Mouse (Mus musculus) intestine, embryonic 14.5 days (tissue): ENCODE data around the gene Scn7a. TPM values are rescaled to one million over a fixed set of nuclear protein-coding genes. Genes with fewer than 3 reads are reported as not detected.

Source experiments
- ATAC-seq: fragments of 200-750 bp; cut with Nextera tagmentation; replicated peaks from 2 replicates; pipeline ENCODE4 v1.8.0; 2017; ENCODE audit warnings: low read depth, moderate number of reproducible peaks, moderate TSS enrichment, moderate library complexity; ENCODE audit not compliant: low FRiP score, low TSS enrichment
- DNase-seq: peaks from one replicate; pipeline ENCODE4 v3.0.0-alpha.2; 2018; ENCODE audit warnings: low spot score
- H3K27ac ChIP-seq: fragments of 300-500 bp; sonication (generic); 2 replicates; pipeline ENCODE4 v1.5.1; 2014; ENCODE audit warnings: low read depth, mild to moderate bottlenecking, control low read depth
- H3K27me3 ChIP-seq: fragments of 300-500 bp; sonication (generic); replicated peaks from 2 replicates; pipeline ENCODE4 v1.6.1; 2014; ENCODE audit warnings: low read length, control low read depth; ENCODE audit not compliant: control insufficient read depth, insufficient read depth
- H3K36me3 ChIP-seq: fragments of 300-500 bp; sonication (generic); 2 replicates; pipeline ENCODE4 v1.6.1; 2014; ENCODE audit warnings: low read length, control low read depth; ENCODE audit not compliant: control insufficient read depth, insufficient read depth
- H3K4me1 ChIP-seq: fragments of 300-500 bp; sonication (generic); replicated peaks from 2 replicates; pipeline ENCODE4 v1.6.1; 2014; ENCODE audit warnings: low read length, control low read depth, mixed read lengths; ENCODE audit not compliant: control insufficient read depth, insufficient read depth
- H3K4me2 ChIP-seq: fragments of 300-500 bp; sonication (generic); 2 replicates; pipeline ENCODE4 v1.6.1; 2014; ENCODE audit warnings: low read length
- H3K4me3 ChIP-seq: fragments of 300-500 bp; sonication (generic); 2 replicates; pipeline ENCODE4 v1.5.1; 2014; ENCODE audit warnings: low read depth, low read length, control low read depth, mixed read lengths
- H3K9ac ChIP-seq: fragments of 300-500 bp; sonication (generic); 2 replicates; pipeline ENCODE4 v1.6.1; 2014; ENCODE audit warnings: mild to moderate bottlenecking, low read length
- H3K9me3 ChIP-seq: fragments of 300-500 bp; sonication (generic); 2 replicates; pipeline ENCODE4 v1.6.1; 2016; ENCODE audit warnings: low read length, control low read depth; ENCODE audit not compliant: control insufficient read depth
- WGBS: fragments of 180-500 bp; shearing (Covaris S2); extraction: QIAGEN DNeasy Blood & Tissue Kit; methylation state at CpG from one replicate; pipeline ENCODE4 v1.1.7; 2014; 5-methylcytosine and 5-hydroxymethylcytosine counted together
- polyA plus RNA-seq: library from polyadenylated mRNA; unstranded; fragments of >200 nt; fragmentation: Nextera tagmentation; extraction: Ambion mirVana; gene quantifications from 2 replicates; pipeline ENCODE4 v1.2.1, GENCODE M21; 2014

Scn7a gene
- polyA plus RNA-seq, 1 experiment from 2014 or later: 0.18 TPM

DNA sequence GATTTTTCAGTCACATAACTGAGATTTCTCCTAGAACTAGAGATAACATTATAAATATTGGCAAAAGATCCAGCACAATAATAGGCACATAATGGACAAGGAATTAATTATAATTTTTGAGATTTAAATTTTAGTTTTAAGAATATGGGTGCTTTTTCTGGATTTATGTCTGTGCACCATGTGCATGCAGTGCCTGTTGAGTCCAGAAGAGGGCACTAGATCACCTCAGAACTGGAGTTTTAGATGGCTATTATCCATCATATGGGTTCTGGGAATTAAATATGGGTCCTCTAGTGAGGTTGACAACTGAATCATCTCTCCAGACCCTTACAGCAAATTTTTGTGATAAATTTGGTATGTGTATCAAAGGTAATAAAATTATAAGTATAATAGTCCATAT, 21.8 kb downstream of the Scn7a start:
- Histone ChIP-seq H3K36me3 (no peaks in the 10 kb centered on the region), H3K4me1 (no peaks in the 10 kb centered on the region), H3K4me2 (no peak overlapping the region), H3K27ac (no peak overlapping the region), H3K9me3 (no peaks in the 10 kb centered on the region), H3K4me3 (no peak overlapping the region), H3K9ac (no peak overlapping the region), H3K27me3 (no peaks in the 10 kb centered on the region)
- no peak for DNase-seq
- ATAC-seq: no peak

DNA sequence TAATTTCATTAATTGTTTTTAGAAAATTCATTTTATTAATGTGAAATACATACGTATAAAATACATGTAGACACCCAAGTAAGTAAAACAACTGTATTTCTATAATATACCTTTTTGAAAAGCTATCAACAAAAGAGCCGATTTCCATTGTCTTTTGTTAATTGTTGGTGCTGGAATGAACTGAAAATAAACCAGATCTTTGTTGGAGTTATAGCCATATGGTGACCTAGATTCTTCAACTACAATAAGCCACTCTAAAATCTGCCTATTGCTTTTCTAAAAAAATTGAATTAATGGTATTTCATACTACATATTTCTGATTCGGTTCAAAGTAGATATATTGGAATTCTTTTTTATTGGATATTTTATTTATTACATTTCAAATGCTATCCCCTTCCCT, 56.7 kb downstream of the Scn7a start:
- no peaks in the 10 kb centered on the region for H3K27me3 ChIP-seq
- no peak for ATAC-seq
- no peak overlapping the region for H3K4me2 ChIP-seq
- whole genome bisulfite sequencing: 92% methylated on average over 3 of the region's 3 CpGs
- no peaks in the 10 kb centered on the region for H3K36me3 ChIP-seq
- H3K9ac ChIP-seq: no peak overlapping the region
- no peak for DNase-seq
- H3K27ac ChIP-seq: no peak overlapping the region
- no peaks in the 10 kb centered on the region for H3K4me1 ChIP-seq
- H3K9me3 ChIP-seq: no peaks in the 10 kb centered on the region
- H3K4me3 ChIP-seq: no peak overlapping the region

DNA sequence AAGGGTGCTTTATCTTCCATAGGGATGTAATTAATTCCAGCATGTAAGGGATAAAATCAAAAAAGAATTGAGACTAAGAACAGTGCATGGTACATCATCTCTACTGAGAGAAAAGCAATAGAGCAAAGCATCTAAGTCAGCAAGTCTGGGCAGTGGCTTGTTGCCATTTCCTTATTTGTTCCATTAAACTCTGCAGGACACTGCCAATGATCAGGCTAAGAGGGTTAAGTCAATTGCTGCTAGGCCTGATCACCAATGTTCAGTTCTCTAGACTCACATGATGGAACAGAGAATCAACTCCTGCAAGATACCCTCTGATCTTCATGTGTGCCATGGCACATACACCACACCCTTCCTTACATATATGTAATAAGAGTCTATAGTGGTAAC, 57.1 kb downstream of the Scn7a start:
- Histone ChIP-seq H3K4me1 (no peaks in the 10 kb centered on the region), H3K4me3 (no peak overlapping the region), H3K9ac (no peak overlapping the region), H3K9me3 (no peaks in the 10 kb centered on the region), H3K27me3 (no peaks in the 10 kb centered on the region), H3K4me2 (no peak overlapping the region), H3K27ac (no peak overlapping the region), H3K36me3 (no peaks in the 10 kb centered on the region)
- DNase-seq: no peak
- no peak for ATAC-seq

DNA sequence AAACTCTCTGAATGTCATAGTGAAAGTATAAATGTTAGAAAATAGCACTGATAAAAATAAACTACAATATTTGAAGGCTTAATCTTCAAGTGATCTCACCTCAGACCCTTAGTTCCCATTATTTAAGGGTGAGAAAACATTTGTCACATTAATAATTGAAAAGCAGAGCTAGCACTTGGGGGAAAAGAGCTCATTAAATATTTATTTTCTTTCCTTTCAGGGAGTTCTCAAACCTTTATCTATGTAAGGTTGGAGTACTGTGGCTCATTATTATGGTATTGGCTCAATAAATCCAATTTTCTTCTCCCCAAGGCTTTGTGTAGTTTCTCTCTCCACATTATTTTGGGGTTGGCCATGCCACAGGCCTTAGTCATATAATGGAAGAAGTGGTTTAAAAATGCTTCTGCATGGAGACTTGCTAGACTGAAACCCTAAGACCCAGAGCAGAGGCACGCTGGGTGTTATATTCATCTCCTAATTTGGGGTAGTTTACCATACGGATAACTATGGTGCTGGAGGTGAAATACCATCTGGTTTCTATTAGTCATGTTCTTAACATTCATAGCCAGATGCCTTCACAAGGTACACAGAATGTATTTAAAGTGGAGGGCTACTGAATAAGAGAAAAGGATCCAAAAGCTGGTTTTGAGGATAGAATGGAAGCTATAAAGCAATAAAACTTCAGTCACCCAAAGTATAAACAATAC, 57.7 kb downstream of the Scn7a start:
- Histone ChIP-seq H3K9ac (no peak overlapping the region), H3K4me2 (no peak overlapping the region), H3K27ac (no peak overlapping the region), H3K9me3 (no peaks in the 10 kb centered on the region), H3K4me3 (no peak overlapping the region), H3K27me3 (no peaks in the 10 kb centered on the region), H3K4me1 (no peaks in the 10 kb centered on the region), H3K36me3 (no peaks in the 10 kb centered on the region)
- no peak for DNase-seq
- ATAC-seq: no peak
- 67% methylated on average over 2 of the region's 2 CpGs for whole genome bisulfite sequencing

DNA sequence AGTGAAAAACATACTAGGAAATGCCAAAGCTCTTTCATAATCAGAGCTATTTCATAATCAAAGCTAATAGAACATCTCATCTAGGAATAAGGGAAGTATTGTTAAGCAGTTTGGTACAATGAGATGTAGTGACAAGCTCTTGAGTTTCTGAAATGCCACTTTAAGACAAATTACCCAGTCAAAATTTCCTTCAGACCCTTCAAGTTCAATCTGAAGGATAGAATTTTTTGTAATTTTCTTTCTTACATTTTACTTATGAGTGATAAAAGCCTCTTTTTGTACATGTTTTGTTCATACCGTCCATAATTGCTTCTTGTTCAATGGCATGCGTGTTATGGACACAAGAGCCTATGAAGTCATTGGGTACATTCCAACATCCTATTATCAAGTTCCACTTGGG, 72.6 kb downstream of the Scn7a start:
- H3K36me3 ChIP-seq: no peaks in the 10 kb centered on the region
- no peak for ATAC-seq

DNA sequence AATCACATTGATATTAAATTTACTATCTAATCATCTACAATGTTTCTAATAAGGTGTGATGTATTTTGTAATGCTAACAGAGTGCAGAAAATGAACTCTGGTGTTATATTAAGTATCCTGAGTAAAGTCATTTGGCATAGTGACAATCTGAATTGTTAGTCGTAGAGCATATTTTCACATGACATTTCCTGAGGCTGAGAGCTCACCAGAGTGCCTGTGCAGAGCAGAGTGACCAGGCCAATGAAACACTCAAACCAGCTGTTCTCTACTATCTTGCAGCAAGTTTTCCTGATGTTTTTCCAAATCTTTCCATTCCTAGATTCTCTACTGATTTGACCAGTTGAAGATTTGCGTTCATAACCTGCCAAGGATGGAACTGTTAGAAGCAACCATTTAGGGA, 92.4 kb downstream of the Scn7a start:
- 81% methylated on average over 2 of the region's 2 CpGs for WGBS
- DNase-seq (no peak), ATAC-seq (no peak)
- Histone ChIP-seq H3K4me3 (no peak overlapping the region), H3K9ac (no peak overlapping the region), H3K27me3 (no peaks in the 10 kb centered on the region), H3K27ac (no peak overlapping the region), H3K9me3 (no peaks in the 10 kb centered on the region), H3K4me1 (no peaks in the 10 kb centered on the region), H3K4me2 (no peak overlapping the region), H3K36me3 (no peaks in the 10 kb centered on the region)

More for the DNA sequence above, 72.6 kb downstream of the Scn7a start:
- Histone ChIP-seq H3K9ac (no peak overlapping the region), H3K9me3 (no peaks in the 10 kb centered on the region), H3K27me3 (no peaks in the 10 kb centered on the region), H3K4me2 (no peak overlapping the region), H3K4me3 (no peak overlapping the region), H3K27ac (no peak overlapping the region), H3K4me1 (no peaks in the 10 kb centered on the region)
- WGBS: 89% methylated on average over 2 of the region's 2 CpGs
- DNase-seq: no peak

DNA sequence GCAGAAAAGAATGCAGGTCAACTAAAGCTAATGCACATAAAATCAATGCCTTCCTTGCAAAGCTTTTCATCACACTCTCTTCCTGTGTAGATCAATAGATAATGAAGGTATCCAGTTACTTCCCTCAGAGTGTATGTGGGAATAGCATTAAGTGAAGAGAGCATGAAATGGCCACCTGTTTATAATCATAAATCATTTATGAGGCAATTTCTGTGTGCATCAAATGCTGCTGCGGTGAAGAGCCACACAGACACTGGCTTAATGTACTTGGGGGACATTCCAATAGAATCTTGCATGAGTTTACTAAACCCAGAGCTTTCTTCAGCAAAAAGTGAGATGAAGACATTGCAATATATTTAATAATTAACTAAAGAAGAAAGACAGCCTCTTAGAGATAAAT, 122.7 kb downstream of the Scn7a start:
- H3K9ac ChIP-seq: no peak overlapping the region
- no peaks in the 10 kb centered on the region for H3K4me1 ChIP-seq
- H3K36me3 ChIP-seq: no peaks in the 10 kb centered on the region
- no peaks in the 10 kb centered on the region for H3K9me3 ChIP-seq
- DNase-seq: no peak
- H3K4me3 ChIP-seq: no peak overlapping the region
- no peaks in the 10 kb centered on the region for H3K27me3 ChIP-seq
- no peak overlapping the region for H3K27ac ChIP-seq
- H3K4me2 ChIP-seq: no peak overlapping the region
- ATAC-seq: no peak
- 73% methylated on average over 1 of the region's 1 CpGs for WGBS

DNA sequence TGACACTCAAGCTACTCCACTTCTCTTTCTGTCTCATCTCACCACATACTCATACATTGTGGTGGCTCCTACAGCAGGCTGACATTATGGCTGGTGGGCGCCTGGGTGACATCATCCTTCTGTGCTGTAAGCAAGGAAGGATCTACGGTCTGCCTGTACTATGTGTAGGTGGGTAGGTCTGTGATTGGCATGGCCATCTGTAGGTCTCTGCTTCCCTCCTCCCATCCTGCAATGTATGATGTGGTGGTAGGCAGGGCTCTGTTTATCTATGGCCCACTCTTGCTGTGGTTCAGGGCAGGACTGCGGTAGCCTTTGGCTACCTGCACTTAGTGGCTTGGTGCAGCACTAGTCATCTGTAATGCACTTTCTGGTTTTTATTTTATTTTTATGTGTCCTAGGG, 128.3 kb downstream of the Scn7a start:
- ATAC-seq (no peak), DNase-seq (no peak)
- H3K4me2 ChIP-seq: no peak overlapping the region
- H3K9ac ChIP-seq: no peak overlapping the region
- no peak overlapping the region for H3K27ac ChIP-seq
- WGBS: 90% methylated on average over 3 of the region's 3 CpGs
- H3K27me3 ChIP-seq: no peaks in the 10 kb centered on the region
- H3K9me3 ChIP-seq: no peaks in the 10 kb centered on the region
- no peak overlapping the region for H3K4me3 ChIP-seq
- H3K4me1 ChIP-seq: no peaks in the 10 kb centered on the region
- no peaks in the 10 kb centered on the region for H3K36me3 ChIP-seq

DNA sequence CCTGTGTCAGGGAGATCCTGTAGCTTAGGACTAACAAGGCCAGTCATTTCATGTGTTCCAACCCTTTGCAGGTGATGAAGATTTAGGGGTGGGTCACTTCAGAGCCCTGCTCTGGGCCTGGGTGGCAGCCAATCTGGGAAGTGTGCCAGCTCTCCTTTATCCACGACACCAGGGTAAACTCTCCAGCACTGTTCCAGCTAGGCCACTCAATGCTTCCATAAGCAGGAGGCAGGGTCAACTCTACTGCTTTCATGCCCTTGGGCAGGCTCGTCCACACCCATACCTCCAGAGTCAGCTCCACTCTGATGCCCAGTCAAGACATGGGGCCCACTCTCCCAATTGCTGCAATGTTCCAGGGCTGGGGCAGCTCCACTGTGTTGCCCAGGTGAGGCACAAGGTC, 129.3 kb downstream of the Scn7a start:
- no peaks in the 10 kb centered on the region for H3K9me3 ChIP-seq
- no peak for DNase-seq
- H3K36me3 ChIP-seq: no peaks in the 10 kb centered on the region
- H3K27me3 ChIP-seq: no peaks in the 10 kb centered on the region
- H3K4me2 ChIP-seq: no peak overlapping the region
- H3K9ac ChIP-seq: no peak overlapping the region
- ATAC-seq: no peak
- no peaks in the 10 kb centered on the region for H3K4me1 ChIP-seq
- H3K4me3 ChIP-seq: no peak overlapping the region
- H3K27ac ChIP-seq: no peak overlapping the region
- 68% methylated on average over 2 of the region's 2 CpGs for WGBS
